Mouse (Mus musculus) ovary, postnatal 36 days (tissue): Measurements from ENCODE around the gene Pdxdc1.
"Not testable (repeated sequence)": the region's sequence is repeated elsewhere in the genome, so short reads cannot be mapped to it uniquely, and the experiment has no call there.

Source experiments
- DNase-seq: peaks from one replicate; pipeline ENCODE4 v3.0.0; 2022; ENCODE audit warnings: low spot score, mixed read lengths

Gene Pdxdc1

GRCm38 (mm10) chr16:13883094-13883774 is 19.7 kb downstream of the Pdxdc1 start:
- DNase-seq: no peak

- DNase-seq: no peak
These were observed 27.4 kb downstream of the Pdxdc1 start for GRCm38 (mm10) chr16:13875483-13875882.

GRCm38 (mm10) chr16:13867910-13868514 is 34.9 kb downstream of the Pdxdc1 start:
- DNase-seq: no peak

- not testable (repeated sequence) for DNase-seq
These were observed 35.5 kb downstream of the Pdxdc1 start for GRCm38 (mm10) chr16:13867406-13867805.

GRCm38 (mm10) chr16:13866616-13867015 is 36.3 kb downstream of the Pdxdc1 start:
- no peak for DNase-seq

- DNase-seq: no peak
These were observed 36.9 kb downstream of the Pdxdc1 start for GRCm38 (mm10) chr16:13866076-13866475.

GRCm38 (mm10) chr16:13853886-13854285 is 49.0 kb downstream of the Pdxdc1 start:
- DNase-seq: no peak

- no peak for DNase-seq
These were observed 51.5 kb downstream of the Pdxdc1 start for GRCm38 (mm10) chr16:13851446-13851845.

GRCm38 (mm10) chr16:13848310-13848709 is 54.6 kb downstream of the Pdxdc1 start:
- DNase-seq: no peak

- no peak for DNase-seq
These were observed 56.3 kb downstream of the Pdxdc1 start for GRCm38 (mm10) chr16:13846675-13847074.

- DNase-seq: no peak
These were observed 57.9 kb downstream of the Pdxdc1 start for GRCm38 (mm10) chr16:13845031-13845430.

GRCm38 (mm10) chr16:13840956-13841355 is 62.0 kb downstream of the Pdxdc1 start:
- DNase-seq: no peak

- DNase-seq: no peak
These were observed 62.9 kb downstream of the Pdxdc1 start for GRCm38 (mm10) chr16:13840056-13840455.

GRCm38 (mm10) chr16:13834382-13834781 is 68.5 kb downstream of the Pdxdc1 start:
- DNase-seq: no peak

- no peak for DNase-seq
These were observed 71.3 kb downstream of the Pdxdc1 start for GRCm38 (mm10) chr16:13831606-13832005.

GRCm38 (mm10) chr16:13830444-13830843 is 72.5 kb downstream of the Pdxdc1 start:
- no peak for DNase-seq

- DNase-seq: no peak
These were observed 76.4 kb downstream of the Pdxdc1 start for GRCm38 (mm10) chr16:13826511-13826910.

- no peak for DNase-seq
These were observed 77.0 kb downstream of the Pdxdc1 start for GRCm38 (mm10) chr16:13825781-13826490.

- DNase-seq: no peak
These were observed 82.2 kb downstream of the Pdxdc1 start for GRCm38 (mm10) chr16:13820771-13821170.

GRCm38 (mm10) chr16:13819806-13820500 is 83.0 kb downstream of the Pdxdc1 start:
- DNase-seq: no peak

GRCm38 (mm10) chr16:13819394-13819743 is 83.6 kb downstream of the Pdxdc1 start:
- no peak for DNase-seq

GRCm38 (mm10) chr16:13818560-13819393 is 84.2 kb downstream of the Pdxdc1 start, which contains the start of gene Ntan1:
TSS of gene Ntan1 (plus strand) at chr16:13818845.
- DNase-seq: peak; percentile 98
